Mouse (Mus musculus) stomach, embryonic 16.5 days (tissue): ENCODE data around the gene Scn3b. TPM values are rescaled to one million over a fixed set of nuclear protein-coding genes. Genes with fewer than 3 reads are reported as not detected.

Experiments
- ATAC-seq: fragments of 200-750 bp; cut with Nextera tagmentation; 2 replicates; pipeline ENCODE4 v1.8.0; 2017; ENCODE audit warnings: moderate number of reproducible peaks, moderate TSS enrichment; ENCODE audit not compliant: insufficient read depth, low FRiP score
- H3K27ac ChIP-seq: fragments of 300-500 bp; sonication (generic); 2 replicates; pipeline ENCODE4 v1.5.1; 2014; ENCODE audit warnings: low read length
- H3K27me3 ChIP-seq: fragments of 300-500 bp; sonication (generic); 2 replicates; pipeline ENCODE4 v1.6.1; 2014; ENCODE audit warnings: low read length, control low read depth, mixed read lengths; ENCODE audit not compliant: control insufficient read depth, insufficient read depth
- H3K36me3 ChIP-seq: fragments of 300-500 bp; sonication (generic); 2 replicates; pipeline ENCODE4 v1.6.1; 2014; ENCODE audit warnings: low read length; ENCODE audit not compliant: control insufficient read depth, insufficient read depth
- H3K4me1 ChIP-seq: fragments of 300-500 bp; sonication (generic); 2 replicates; pipeline ENCODE4 v1.6.1; 2014; ENCODE audit warnings: low read length, control low read depth, mixed read lengths; ENCODE audit not compliant: control insufficient read depth, insufficient read depth
- H3K4me2 ChIP-seq: fragments of 300-500 bp; sonication (generic); 2 replicates; pipeline ENCODE4 v1.6.1; 2014; ENCODE audit warnings: low read depth, low read length, mixed read lengths
- H3K4me3 ChIP-seq: fragments of 300-500 bp; sonication (generic); replicated peaks from 2 replicates; pipeline ENCODE4 v1.5.1; 2014; ENCODE audit warnings: mild to moderate bottlenecking, low read length
- H3K9ac ChIP-seq: fragments of 300-500 bp; sonication (generic); 2 replicates; pipeline ENCODE4 v1.6.1; 2014; ENCODE audit warnings: low read length
- H3K9me3 ChIP-seq: fragments of 300-500 bp; sonication (generic); replicated peaks from 2 replicates; pipeline ENCODE4 v1.6.1; 2016; ENCODE audit warnings: low read length, control low read depth; ENCODE audit not compliant: control insufficient read depth
- WGBS: fragments of 180-500 bp; shearing (Covaris S2); extraction: QIAGEN DNeasy Blood & Tissue Kit; methylation state at CpG from one replicate; pipeline ENCODE4 v1.1.7; 2014; 5-methylcytosine and 5-hydroxymethylcytosine counted together
- polyA plus RNA-seq: library from polyadenylated mRNA; unstranded; fragments of >200 nt; fragmentation: Nextera tagmentation; extraction: Ambion mirVana; gene quantifications from 2 replicates; pipeline ENCODE4 v1.2.1, GENCODE M21; 2015

Gene Scn3b
- polyA plus RNA-seq, 1 experiment from 2014 or later, result 7.1 TPM

DNA sequence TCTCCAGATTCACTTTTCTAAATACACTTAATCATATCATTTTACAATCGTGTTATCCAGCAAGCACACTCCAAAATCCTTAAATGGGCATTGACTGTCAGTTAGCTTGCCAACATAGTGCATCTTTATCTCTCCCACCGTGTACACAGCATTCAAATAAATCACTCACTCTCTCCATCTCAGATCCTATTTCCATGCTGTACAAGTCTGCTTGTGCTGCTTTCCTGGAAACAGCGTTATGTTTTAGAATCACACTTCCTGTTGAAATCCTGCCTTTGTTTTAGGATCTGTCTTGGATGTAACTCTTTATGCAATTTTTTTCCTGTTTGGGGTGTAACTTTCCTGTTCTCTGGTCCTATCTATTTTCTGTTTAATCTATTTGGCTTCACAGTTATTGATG is 16.6 kb upstream of the Scn3b start:
- Histone ChIP-seq H3K36me3 (no peaks in the 10 kb centered on the region), H3K27ac (no peak overlapping the region), H3K4me3 (no peak overlapping the region), H3K9ac (no peak overlapping the region), H3K9me3 (no peaks in the 10 kb centered on the region), H3K4me1 (no peaks in the 10 kb centered on the region), H3K4me2 (no peak overlapping the region), H3K27me3 (no peaks in the 10 kb centered on the region)
- WGBS, result 43% methylated on average over 3 of the region's 3 CpGs
- no peak for ATAC-seq

DNA sequence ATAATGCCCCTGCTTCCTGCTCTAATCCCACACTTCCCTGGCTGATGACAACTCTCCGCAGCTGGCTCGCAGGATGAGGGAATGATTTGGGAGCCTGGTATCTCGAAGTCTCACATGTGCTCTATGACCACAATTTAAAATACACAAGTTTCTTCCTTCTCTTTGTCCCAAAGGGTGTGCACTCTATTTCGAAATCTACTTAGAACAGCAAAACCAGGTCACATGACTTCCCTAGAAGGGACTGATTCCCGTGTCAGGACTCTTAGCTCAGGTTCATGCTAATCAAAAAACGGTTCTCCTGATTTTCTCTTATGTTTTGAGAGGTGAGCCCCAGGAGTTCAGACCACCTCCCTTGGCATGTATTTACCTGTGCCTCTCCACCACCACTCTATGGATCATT is 5.1 kb upstream of the Scn3b start:
- H3K9me3 ChIP-seq, result no peaks in the 10 kb centered on the region
- H3K36me3 ChIP-seq, result no peaks in the 10 kb centered on the region
- ATAC-seq, result no peak
- H3K27me3 ChIP-seq, result 0 out of 2 replicates have a peak, but pooled peaks cover 2% of the 10 kb centered on the region
- WGBS, result 62% methylated on average over 6 of the region's 6 CpGs
- H3K27ac ChIP-seq, result no peak overlapping the region
- H3K4me3 ChIP-seq, result no peak overlapping the region
- no peak overlapping the region for H3K4me2 ChIP-seq
- H3K4me1 ChIP-seq, result peaks cover 6% of the 10 kb centered on the region
- no peak overlapping the region for H3K9ac ChIP-seq

DNA sequence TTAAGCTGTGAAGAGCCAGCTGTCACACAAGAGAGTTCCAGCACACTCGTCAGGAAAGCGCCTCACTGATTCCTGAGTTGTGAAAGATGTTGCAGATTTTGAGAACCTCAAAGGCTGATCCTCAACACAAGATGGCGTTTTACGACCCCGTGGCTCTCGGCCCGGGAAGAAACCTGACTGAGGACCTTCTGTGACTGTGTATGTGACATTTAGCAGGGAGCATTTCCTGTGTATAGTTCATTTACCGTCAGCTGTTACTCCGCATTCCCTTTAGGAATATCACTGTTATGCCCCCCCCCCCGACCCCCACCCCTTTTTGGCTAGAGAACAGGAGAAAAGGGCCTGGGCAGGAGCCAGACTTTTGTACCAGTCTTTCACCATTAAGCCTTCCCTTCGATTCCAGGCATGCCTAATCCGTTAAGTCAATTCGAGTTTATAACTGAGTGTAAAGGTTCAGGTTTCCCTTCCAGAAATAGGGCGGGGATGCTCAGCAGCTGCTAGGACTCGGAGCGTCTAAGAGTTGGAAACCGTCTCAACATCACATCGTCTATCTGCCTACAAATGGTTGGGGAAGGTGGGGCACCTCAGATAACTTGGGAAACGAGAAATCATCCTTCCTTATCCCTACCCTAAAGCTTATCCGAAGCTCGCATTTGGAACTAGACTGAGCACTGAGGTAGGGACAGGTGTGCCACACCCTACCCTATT is 823 bp upstream of the Scn3b start:
- Histone ChIP-seq H3K4me3 (no peak overlapping the region; the same call in 1 of the 2 replicates), H3K4me2 (peak overlapping the region; percentile 61)
- ATAC-seq, result no peak

DNA sequence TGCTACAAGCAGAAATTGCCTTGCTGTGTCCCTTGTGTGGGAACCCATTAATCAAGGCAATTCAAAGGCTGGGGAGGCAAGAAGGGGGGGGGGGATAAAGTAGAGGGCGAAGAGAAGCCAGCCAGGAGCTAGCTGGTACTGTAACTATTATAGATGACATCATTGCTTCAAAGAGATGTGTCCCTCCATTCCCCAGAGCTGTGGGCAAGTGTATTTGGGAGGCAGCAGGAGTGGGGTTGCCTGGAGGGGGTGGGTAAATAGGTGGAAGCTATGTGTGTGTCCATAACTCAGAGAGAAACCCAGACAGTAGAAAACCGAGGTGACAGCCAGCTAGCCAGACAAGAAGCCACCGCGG is 292 bp upstream of the Scn3b start:
- peaks cover 6% of the 10 kb centered on the region; the same call in 1 of the 2 replicates for H3K27me3 ChIP-seq
- H3K4me1 ChIP-seq, result peaks cover 12% of the 10 kb centered on the region
- peak overlapping the region; percentile 61 for H3K4me2 ChIP-seq
- ATAC-seq, result peak; percentile 25; the same call in 1 of the 2 replicates
- 0 out of 2 replicates have a peak overlapping the region, but pooled peaks have one; percentile 16 for H3K9ac ChIP-seq
- no peak overlapping the region for H3K27ac ChIP-seq
- no peaks in the 10 kb centered on the region for H3K36me3 ChIP-seq
- H3K4me3 ChIP-seq, result peak overlapping the region; percentile 36
- 0% methylated on average over 4 of the region's 4 CpGs for WGBS
- H3K9me3 ChIP-seq, result no peaks in the 10 kb centered on the region

More for the DNA sequence above, 823 bp upstream of the Scn3b start:
- Histone ChIP-seq H3K36me3 (no peaks in the 10 kb centered on the region), H3K4me1 (peaks cover 12% of the 10 kb centered on the region), H3K9ac (no peak overlapping the region), H3K27me3 (peaks cover 6% of the 10 kb centered on the region; the same call in 1 of the 2 replicates), H3K9me3 (no peaks in the 10 kb centered on the region), H3K27ac (no peak overlapping the region)
- WGBS, result 10% methylated on average over 21 of the region's 21 CpGs

DNA sequence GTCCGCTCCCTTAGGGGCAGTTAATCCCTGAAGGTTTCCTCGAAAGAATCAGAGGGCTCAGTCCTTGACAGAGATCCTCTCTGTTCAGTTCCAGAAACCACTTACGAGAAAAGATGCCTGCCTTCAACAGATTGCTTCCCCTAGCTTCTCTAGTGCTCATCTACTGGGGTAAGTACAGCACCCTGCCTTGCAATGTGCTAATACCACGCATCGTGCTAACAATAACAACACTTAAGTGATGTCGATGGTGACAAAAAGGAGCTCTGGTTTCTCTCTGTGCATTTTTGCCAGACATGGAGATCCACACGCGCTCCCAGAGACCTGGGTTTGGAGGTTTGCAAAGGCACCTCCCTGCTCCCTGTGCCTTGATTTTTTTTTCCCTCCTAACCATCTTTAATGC is 863 bp downstream of the Scn3b start:
- 22% methylated on average over 8 of the region's 8 CpGs for WGBS
- ATAC-seq, result no peak
- H3K4me2 ChIP-seq, result no peak overlapping the region; the same call in 1 of the 2 replicates

DNA sequence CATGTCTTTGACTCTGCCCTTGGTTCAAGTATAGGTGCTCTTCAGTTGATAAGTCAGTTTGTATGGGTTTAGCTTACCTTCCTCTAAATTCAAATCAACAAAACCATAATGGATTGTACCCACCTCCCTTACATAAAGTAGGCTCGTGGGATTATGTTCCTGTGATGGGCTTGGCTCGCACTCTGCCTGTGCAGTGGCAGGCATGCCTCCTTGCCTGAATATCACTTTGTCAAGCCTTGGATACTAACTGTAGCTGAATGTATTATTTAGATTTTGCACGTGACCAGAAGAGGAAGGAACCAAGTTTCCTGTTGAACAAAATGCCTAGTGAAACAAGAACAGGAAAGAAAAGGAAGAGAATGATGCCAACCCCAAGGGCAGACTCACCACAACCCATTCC is 2.1 kb downstream of the Scn3b start:
- ATAC-seq, result no peak
- H3K4me3 ChIP-seq, result no peak overlapping the region
- H3K9me3 ChIP-seq, result no peaks in the 10 kb centered on the region
- H3K27ac ChIP-seq, result no peak overlapping the region
- H3K9ac ChIP-seq, result no peak overlapping the region
- H3K4me2 ChIP-seq, result no peak overlapping the region
- peaks cover 12% of the 10 kb centered on the region for H3K4me1 ChIP-seq
- peaks cover 6% of the 10 kb centered on the region; the same call in 1 of the 2 replicates for H3K27me3 ChIP-seq
- WGBS, result 60% methylated on average over 3 of the region's 3 CpGs
- H3K36me3 ChIP-seq, result no peaks in the 10 kb centered on the region

More for the DNA sequence above, 863 bp downstream of the Scn3b start:
- H3K27me3 ChIP-seq, result peaks cover 6% of the 10 kb centered on the region; the same call in 1 of the 2 replicates
- no peak overlapping the region for H3K4me3 ChIP-seq
- H3K9me3 ChIP-seq, result no peaks in the 10 kb centered on the region
- H3K4me1 ChIP-seq, result peaks cover 12% of the 10 kb centered on the region
- no peaks in the 10 kb centered on the region for H3K36me3 ChIP-seq
- no peak overlapping the region for H3K27ac ChIP-seq
- H3K9ac ChIP-seq, result no peak overlapping the region

DNA sequence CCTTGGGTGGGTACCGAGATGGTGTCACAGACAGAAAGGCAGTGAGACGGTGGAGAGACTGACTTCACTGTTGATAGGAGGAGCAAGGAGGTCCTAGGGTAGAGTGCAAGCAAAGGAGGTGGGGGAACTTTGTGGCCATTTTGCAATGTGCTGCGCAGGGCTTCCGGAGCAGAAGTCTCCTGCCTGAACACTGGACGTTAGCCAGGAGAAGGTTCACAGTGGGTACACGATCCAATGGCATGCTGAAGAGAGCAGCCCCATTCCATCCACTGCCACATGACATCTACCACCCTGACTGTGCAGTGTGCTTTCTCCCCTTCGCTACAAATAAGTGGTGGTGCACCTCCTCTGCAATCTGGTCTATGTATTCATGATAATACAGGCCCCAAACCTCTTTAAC is 3.8 kb downstream of the Scn3b start:
- WGBS, result 81% methylated on average over 7 of the region's 7 CpGs
- Histone ChIP-seq H3K4me1 (peaks cover 12% of the 10 kb centered on the region), H3K4me3 (no peak overlapping the region), H3K27me3 (peaks cover 6% of the 10 kb centered on the region; the same call in 1 of the 2 replicates), H3K36me3 (no peaks in the 10 kb centered on the region), H3K9ac (no peak overlapping the region), H3K27ac (no peak overlapping the region), H3K9me3 (no peaks in the 10 kb centered on the region), H3K4me2 (no peak overlapping the region)
- ATAC-seq, result no peak

DNA sequence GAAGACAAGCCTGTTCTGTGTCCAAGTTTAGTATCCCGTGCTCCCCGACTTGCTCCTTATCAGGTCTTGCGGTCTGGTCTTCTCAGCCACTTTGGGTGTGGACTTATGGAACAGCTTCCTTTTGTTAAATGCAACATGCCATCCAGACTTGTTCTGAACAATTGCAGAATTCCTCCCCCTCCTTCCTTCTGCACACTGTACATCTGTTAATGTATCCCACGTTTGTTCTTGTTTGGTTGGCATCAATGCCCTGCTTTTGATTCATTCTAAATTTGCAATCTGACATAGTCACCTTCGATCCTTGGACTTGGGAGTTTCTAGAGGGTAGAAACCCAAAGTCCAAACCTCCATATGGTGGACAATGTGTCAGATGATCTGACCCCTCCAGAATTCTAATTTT is 6.9 kb downstream of the Scn3b start:
- Histone ChIP-seq H3K9ac (no peak overlapping the region), H3K27me3 (no peaks in the 10 kb centered on the region), H3K4me2 (no peak overlapping the region), H3K9me3 (no peaks in the 10 kb centered on the region), H3K27ac (no peak overlapping the region), H3K36me3 (no peaks in the 10 kb centered on the region), H3K4me1 (no peaks in the 10 kb centered on the region), H3K4me3 (no peak overlapping the region)
- ATAC-seq, result no peak
- WGBS, result 81% methylated on average over 5 of the region's 5 CpGs

DNA sequence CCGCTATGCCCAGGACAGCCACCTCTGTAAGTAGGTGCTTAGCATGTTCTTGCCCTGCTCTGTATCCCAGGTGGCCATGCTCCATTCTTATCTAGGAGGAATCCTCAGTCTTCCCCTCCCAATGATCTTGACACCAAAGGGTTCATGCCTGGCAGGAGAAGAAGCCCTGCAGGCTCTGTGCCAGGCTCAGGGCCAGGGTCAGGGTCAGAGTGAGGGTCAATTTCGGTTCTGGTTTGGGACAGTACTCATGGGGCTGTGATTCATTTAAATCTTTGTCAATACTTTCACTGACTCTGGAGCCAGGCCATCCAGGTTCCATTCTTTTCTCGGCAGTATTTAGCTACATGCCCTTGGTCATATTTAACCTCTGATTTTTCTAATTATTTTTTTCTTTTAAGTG is 8.7 kb downstream of the Scn3b start:
- H3K9ac ChIP-seq, result no peak overlapping the region
- no peak for ATAC-seq
- 75% methylated on average over 3 of the region's 3 CpGs for WGBS
- no peak overlapping the region for H3K4me3 ChIP-seq
- no peaks in the 10 kb centered on the region for H3K9me3 ChIP-seq
- no peak overlapping the region for H3K27ac ChIP-seq
- H3K4me1 ChIP-seq, result no peaks in the 10 kb centered on the region
- no peaks in the 10 kb centered on the region for H3K27me3 ChIP-seq
- no peaks in the 10 kb centered on the region for H3K36me3 ChIP-seq
- no peak overlapping the region for H3K4me2 ChIP-seq
